Mouse (Mus musculus) B cell, adult (primary cell): ENCODE measurements around the gene Nsmce3. TPM values are rescaled to one million over a fixed set of nuclear protein-coding genes. Genes with fewer than 3 reads are reported as not detected.

Experiments used
- total RNA-seq: library from RNA; stranded (reverse); gene quantifications from 4 replicates; pipeline ENCODE4 v1.2.4, GENCODE M21; 2023; ENCODE audit not compliant: inconsistent age

Nsmce3 gene
- total RNA-seq = 5.9 to 7.0 TPM (median 6.8 TPM) in 4 replicates

GRCm38 (mm10) chr7:64872743-64873241 is at the start of gene Nsmce3:
TSS of gene Nsmce3 (minus strand) at chr7:64872997.

